Mouse (Mus musculus): ENCODE data around the gene Sept8. TPM values are rescaled to one million over a fixed set of nuclear protein-coding genes. Genes with fewer than 3 reads are reported as not detected.
A peak's percentile ranks its signal among the peaks of the same experiment; 100 is the strongest.
"Not testable (repeated sequence)": the region's sequence is repeated elsewhere in the genome, so short reads cannot be mapped to it uniquely, and the experiment has no call there.

Gene Sept8
- total RNA-seq, 2 experiments from 2014 or later = 9.5 to 14.0 TPM

DNA sequence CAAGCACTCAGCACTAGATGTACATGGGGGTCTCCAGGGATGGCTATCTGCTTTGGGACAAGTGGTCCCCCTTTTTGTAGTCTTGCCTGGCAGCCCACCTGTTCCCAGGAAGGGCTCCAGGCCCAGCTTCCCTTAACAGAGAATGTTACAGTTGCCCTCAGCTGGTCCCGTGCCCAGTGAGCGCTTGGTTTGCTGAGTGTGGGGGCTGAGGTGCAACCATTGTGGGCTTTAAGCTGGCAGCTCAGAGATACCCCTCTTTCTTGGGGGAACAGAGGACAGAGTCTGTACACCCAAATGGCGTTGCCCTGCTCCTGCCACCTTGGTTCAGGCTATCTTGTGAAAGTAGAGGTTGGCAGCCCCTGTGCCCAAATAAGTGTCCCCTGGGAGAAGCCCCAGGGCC, 21.3 kb downstream of the Sept8 start:
- Histone ChIP-seq H3K27ac (no peak overlapping the region), H3K4me3 (no peak overlapping the region)
- no peak for DNase-seq
- TF ChIP-seq CTCF (IDR thresholded peaks at IDR 0.05) = no peak
- intact Hi-C loops (cut with DNase I) = no loop called here

DNA sequence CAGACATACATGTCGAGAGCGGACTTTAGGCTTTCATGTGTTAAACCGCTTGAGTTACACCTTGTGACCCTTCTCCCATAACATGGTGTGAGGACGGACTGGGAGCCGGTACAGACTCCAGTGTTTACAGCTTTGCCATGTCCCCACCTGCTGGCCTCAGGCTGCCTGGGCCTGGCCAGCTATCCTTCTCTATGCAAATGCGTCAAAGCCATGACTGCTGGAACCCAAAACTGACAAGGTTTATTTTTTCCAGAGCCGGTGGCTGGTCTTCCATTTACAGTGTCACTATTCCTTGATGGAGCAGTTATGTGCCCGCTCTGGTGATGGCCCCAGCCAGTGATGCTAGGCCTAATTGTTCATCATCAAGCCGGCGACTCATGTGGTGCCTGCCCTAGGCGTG, 22.2 kb downstream of the Sept8 start:
- intact Hi-C loops (cut with DNase I) = no loop called here
- no peak for DNase-seq
- Histone ChIP-seq H3K4me3 (no peak overlapping the region), H3K27ac (no peak overlapping the region)
- TF ChIP-seq CTCF (IDR thresholded peaks at IDR 0.05) = no peak

DNA sequence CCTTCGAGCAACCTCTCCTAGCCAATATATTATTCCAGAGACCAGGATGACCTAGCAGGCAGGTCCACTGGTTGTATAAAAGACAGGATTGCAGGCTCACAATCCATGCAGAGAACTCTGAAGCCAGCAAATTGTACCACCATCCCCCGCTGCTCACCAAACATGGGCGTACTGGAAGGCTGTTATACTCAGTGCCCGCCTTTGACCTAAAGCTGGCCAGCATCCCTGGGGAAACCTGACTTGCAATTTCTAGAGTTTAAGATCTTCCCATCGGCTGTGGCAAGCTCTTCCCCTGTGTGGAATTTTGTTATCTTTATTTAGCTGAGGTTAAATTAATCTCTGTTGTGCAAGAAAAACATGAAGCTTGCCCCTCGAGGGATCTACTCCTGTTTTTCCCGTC, 24.0 kb downstream of the Sept8 start:
- DNase-seq = no peak
- no peak for TF ChIP-seq CTCF (IDR thresholded peaks at IDR 0.05)
- Histone ChIP-seq H3K4me3 (no peak overlapping the region), H3K27ac (peak overlapping the region; percentile 12; the same call in 1 of the 2 replicates)
- intact Hi-C loops (cut with DNase I) = no loop called here

DNA sequence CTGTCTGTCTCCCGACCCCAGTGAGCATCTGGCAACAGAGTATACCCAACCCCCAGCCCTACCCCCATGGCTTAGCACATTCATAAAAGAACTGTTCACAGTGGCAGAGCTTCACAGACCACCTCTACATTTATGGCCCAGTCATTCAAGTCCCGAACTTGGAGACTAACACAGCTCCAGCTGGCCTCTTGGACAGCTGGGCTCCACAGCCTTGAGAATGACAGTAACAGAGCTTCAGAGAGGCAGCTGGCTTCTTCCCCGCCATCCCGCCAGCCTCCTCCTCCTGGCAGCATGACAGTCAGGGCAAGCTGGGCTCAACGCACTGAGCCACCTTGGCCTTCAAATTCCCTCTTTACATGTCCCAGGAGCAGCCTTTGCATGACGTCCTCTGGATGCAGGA, 27.2 kb downstream of the Sept8 start:
- DNase-seq = peak; percentile 49
- H3K4me3 ChIP-seq = no peak overlapping the region
- intact Hi-C loops (cut with DNase I) = no loop called here
- no peak for TF ChIP-seq CTCF (IDR thresholded peaks at IDR 0.05)
- no peak overlapping the region for H3K27ac ChIP-seq

DNA sequence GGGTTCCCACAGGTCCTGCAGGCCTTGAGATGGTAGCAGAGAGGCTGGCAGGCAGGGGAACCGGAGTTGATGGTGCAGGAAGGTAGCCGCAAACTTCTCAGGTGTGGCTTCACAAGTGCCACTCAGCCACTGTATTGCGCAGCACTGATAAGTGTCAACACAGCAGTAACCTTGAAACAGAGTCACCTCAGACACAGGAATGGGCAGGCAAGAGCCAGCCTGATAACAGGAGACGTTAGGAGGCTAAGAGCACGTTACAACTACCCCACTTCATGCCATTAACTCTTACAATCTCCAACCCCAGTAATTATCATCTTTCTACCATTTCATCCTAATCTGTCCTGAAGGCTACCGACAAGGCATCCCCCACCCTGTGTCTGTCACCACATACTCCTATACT, 28.5 kb downstream of the Sept8 start:
- intact Hi-C loops (cut with DNase I) = no loop called here
- no peak for DNase-seq
- no peak for TF ChIP-seq CTCF (IDR thresholded peaks at IDR 0.05)
- Histone ChIP-seq H3K27ac (no peak overlapping the region), H3K4me3 (no peak overlapping the region)

DNA sequence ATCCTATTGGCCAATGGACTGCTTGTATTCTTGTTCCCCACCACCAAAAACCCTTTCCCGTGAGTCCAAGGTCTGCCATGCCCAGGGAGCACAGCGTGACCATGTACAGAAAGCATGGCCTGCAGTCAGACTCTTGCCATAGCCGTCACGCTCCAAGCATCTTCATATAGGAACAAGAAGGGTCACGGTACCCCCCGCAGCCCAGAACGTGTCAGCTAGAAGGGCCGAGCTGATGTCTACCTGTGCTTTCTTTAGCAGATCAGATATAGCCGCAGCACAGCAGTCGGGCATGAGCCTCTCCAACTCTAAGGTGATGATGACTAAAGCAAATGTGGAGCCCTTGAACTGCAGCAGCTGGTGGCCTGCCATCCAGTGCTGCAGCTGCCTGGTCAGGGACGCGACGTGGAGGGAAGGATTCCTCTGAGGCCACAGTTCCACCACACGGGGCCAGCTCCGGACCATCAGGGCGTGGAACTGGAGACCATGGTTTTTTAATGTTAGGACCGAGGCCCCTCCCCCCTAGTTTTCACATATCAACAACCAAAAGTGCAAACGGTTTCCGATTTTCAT, 29.1 kb downstream of the Sept8 start:
- Histone ChIP-seq H3K27ac (no peak overlapping the region), H3K4me3 (no peak overlapping the region)
- no peak for DNase-seq
- intact Hi-C loops (cut with DNase I) = no loop called here
- no peak for TF ChIP-seq CTCF (IDR thresholded peaks at IDR 0.05)

DNA sequence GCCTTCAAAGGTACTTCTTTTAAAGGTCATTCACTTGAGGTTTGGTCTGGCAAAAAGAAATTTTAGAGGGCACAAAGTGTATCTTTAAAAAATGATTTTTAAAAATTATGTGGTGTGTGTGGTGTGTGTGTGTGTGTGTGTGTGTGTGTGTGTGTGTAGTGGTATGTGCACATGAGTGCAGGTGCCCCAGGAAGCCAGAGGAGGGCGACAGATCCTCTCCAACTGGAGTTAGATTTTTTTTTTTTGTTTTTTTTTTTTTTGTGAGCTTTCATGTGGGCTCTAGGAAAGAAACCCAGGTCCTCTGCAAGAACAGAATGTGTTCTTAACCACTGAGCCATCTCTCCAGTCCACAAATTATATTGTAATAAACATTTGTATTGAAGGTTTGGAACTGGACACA, 31.7 kb downstream of the Sept8 start:
- no peak for TF ChIP-seq CTCF (IDR thresholded peaks at IDR 0.05)
- Histone ChIP-seq H3K27ac (no peak overlapping the region), H3K4me3 (no peak overlapping the region)
- intact Hi-C loops (cut with DNase I) = no loop called here
- no peak for DNase-seq

DNA sequence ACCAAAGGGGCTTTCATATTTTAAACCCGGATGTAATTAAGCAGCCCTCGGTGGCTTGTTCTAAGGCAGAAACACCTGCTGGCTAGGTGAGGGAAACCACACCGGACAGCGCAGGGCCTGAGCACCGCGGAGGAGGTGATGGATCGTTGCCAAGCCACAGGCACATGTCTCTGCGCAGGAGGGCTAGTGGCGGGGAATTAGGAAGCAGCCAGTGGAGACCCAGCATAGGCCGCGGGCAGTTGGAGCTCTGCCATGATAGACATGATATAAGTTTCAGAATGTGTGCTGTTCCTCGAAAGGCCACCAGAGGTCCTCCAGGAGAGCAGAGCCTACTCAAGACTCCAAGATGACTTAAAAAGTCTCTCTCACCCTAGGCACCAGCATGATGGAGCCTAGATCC, 32.7 kb downstream of the Sept8 start:
- Histone ChIP-seq H3K4me3 (no peak overlapping the region), H3K27ac (no peak overlapping the region)
- TF ChIP-seq CTCF (IDR thresholded peaks at IDR 0.05) = peak; percentile 25; the same call in 1 of the 2 replicates
- intact Hi-C loops (cut with DNase I) = no loop called here
- DNase-seq = no peak

DNA sequence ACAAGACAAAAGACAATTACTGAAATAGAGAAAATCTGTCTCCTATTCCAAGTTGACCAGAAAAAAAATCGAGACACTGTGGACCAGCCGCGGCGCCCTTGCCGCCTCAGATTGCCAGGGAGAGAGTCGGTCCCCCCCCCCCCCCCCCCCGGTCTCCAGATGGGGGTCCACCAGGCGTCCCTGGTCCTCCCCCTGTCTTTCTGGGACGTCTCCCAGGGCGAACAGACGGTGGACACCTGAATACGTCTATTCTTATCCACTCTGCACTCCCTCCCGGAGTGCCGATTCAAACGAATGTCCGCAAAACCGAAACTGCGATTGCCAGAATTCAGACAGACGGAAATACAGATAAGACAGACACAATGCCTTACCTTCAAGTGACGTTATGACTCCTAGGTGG, 37.5 kb downstream of the Sept8 start:
- intact Hi-C loops (cut with DNase I); DNase-seq; H3K27ac ChIP-seq; H3K4me3 ChIP-seq: not testable (repeated sequence)

DNA sequence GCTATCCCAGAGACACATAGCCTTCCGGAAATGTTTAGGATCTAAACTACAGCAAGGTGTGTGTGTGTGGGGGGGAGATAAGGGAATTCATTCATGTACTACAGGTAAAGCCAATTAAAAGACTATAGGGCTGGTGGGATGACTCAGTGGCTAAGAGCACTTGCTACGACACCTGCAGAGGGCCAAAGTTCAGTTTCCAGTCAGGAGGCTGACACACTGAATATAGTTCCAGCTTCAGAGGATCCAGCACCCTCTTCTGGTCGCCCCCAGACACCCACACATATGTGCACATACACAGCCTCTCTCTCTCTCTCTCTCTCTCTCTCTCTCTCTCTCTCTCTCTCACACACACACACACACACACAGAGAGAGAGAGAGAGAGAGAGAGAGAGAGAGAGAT, 38.9 kb downstream of the Sept8 start:
- H3K4me3 ChIP-seq; intact Hi-C loops (cut with DNase I); H3K27ac ChIP-seq; DNase-seq: not testable (repeated sequence)

DNA sequence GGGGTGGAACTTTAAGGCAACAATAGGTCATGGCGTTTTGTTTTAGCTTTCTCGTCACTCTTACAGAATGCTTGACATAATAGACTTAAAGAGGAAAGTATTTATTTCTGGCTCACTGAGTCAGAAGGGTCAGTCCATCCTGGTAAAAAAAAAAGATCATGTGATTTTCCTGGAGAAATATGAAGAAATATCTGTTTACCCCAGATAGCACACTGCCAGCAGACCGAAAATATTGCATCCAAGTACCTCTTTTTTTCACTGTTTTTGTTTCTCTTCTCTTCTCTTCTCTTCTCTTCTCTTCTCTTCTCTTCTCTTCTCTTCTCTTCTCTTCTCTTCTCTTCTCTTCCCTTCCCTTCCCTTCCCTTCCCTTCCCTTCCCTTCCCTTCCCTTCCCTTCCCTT, 40.9 kb downstream of the Sept8 start:
- intact Hi-C loops (cut with DNase I) = not testable (repeated sequence)

DNA sequence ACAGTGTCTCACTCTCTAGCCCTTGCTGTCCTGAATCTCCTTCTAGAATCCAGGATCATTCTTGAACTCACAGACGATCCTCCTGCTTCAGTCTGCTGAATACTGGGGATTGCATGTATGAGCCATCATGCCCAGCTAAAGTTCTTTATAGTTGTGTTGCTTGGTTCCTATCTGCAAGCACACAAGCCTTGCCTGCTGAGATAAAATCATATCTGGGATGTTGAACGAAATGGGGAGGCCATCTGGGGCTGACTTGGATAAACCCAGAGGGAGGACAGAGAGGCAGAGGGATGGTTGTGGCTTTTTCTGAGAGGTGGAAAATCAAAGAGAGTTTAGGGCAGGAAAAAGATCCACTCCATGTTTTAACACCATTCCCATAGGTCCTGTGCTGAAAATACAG, 42.9 kb downstream of the Sept8 start:
- Histone ChIP-seq H3K4me3 (no peak overlapping the region), H3K27ac (no peak overlapping the region)
- intact Hi-C loops (cut with DNase I) = no loop called here
- no peak for TF ChIP-seq CTCF (IDR thresholded peaks at IDR 0.05)
- DNase-seq = no peak

More for the DNA sequence above, 40.9 kb downstream of the Sept8 start:
- not testable (repeated sequence) for H3K4me3 ChIP-seq, DNase-seq, H3K27ac ChIP-seq

DNA sequence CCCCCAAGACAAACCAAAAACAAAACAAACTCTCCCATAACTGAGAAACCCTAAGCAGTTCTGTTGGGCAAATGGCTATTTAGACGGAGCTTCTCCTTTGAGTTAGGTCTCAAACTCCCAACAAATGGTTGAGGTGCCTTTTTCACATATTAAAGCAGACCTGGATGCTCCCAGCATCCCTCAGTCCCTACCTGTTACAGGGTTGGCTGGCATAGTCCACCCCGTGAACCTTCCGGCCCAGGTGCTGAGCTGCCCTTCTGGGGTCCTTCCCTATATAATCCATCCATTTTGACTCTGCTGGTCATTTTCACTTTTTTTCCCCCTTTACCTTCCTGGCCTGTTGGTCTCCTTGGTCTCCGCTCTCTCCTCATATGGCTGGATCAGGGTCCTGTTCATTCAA, 47.6 kb downstream of the Sept8 start:
- no peak for TF ChIP-seq CTCF (IDR thresholded peaks at IDR 0.05)
- no peak for DNase-seq
- Histone ChIP-seq H3K27ac (no peak overlapping the region; the same call in 1 of the 2 replicates), H3K4me3 (peak overlapping the region; percentile 95)
- intact Hi-C loops (cut with DNase I) = loop anchor here (2.0 kb wide), 1 partner anchor 96 kb away; the partner anchor contains the start of gene Gm9837

DNA sequence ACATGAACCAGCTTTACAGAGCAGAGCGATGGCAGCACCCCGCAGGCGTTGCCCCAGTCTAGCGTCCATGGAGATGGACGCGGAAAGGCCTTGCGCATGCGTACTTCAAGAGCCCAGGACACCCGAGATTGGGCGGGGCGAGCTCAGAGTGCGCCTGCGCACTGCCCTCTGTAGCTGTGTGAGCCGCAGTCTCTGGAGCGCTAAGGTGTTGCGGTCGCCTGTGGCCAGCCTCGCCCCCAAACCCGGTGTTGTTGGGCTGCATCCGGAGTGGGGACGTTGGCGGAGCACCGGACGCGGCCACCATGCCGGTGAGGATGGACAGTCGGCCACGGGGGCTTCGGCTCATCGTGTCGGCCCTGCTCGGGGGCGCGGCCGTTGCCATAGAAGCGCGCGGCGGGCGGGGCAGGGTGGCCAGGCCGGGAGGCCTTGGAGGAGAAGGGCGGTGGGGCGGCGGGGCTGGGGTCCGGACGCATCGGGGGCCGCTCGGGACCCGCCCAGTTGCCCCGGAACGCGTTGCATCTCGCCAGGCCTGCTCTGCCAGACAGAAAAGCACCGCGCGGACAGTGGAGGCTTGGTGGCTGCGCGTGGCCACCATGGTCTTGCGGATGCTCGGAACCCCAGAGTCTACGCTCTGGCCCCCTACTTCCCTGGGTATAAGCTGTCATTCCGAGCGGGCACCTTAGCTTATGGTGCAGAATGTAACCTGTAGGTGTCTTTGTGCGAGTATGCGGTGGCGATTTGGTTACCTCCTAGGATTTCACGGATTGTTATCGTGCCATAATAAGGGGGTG, 48.4 kb downstream of the Sept8 start, which contains the start of gene Kif3a:
Kif3a (plus strand) TSS at position 156 of the 791 bp plus-strand sequence.
- Histone ChIP-seq H3K27ac (peak within 1 kb of the TSS; percentile 75), H3K4me3 (peak within 1 kb of the TSS; percentile 95)
- peak; percentile 96 for DNase-seq
- intact Hi-C loops (cut with DNase I) = loop anchor here (2.0 kb wide), 1 partner anchor 97 kb away; the partner anchor contains the start of gene Gm9837
- no peak for TF ChIP-seq CTCF (IDR thresholded peaks at IDR 0.05)

Measured in gastrocnemius, adult 2 months (tissue).